Mouse (Mus musculus) gastrocnemius, postnatal 14 days (tissue): ENCODE measurements around the gene Pramef12. TPM values are rescaled to one million over a fixed set of nuclear protein-coding genes. Genes with fewer than 3 reads are reported as not detected.
"Not testable (repeated sequence)": the region's sequence is repeated elsewhere in the genome, so short reads cannot be mapped to it uniquely, and the experiment has no call there.

Source experiments
- DNase-seq: peaks from one replicate; pipeline ENCODE4 v3.0.0; 2021; ENCODE audit warnings: mixed read lengths
- intact Hi-C: fragments of 180-260 bp; cut with DNase I; formaldehyde crosslinking; loops from one replicate; pipeline ENCODE4 v1.15.1; 2025; ENCODE audit warnings: low total_unique reads
- long read RNA-seq, 2 experiments: library from polyadenylated mRNA; stranded (forward); transcript quantifications; one replicate each; pipeline ENCODE4 v2.0.0; 2021
- total RNA-seq, 2 experiments: library from RNA; stranded (reverse); gene quantifications; 2 replicates each; pipeline ENCODE4 v1.2.3; 2021

The Pramef12 gene
- under 1 TPM in 1 of 2 experiments, not detected in 1; 0.14 TPM for total RNA-seq
- long read RNA-seq, experiment 1, result 0 reads
- long read RNA-seq, experiment 2, result 0 reads

GRCm38 (mm10) chr4:144408290-144408689 lies at the start of gene Pramef12:
Gene Pramef12, minus strand, starts transcription at chr4:144408464.
- no peak for DNase-seq
- intact Hi-C loops, result no loop called here

GRCm38 (mm10) chr4:144453217-144453616 lies 45.0 kb upstream of the Pramef12 start, which contains the start of gene Gm9944:
Gene Gm9944, minus strand, starts transcription at chr4:144453317.
- DNase-seq, result no peak
- intact Hi-C loops, result no loop called here

GRCm38 (mm10) chr4:144448546-144448945 lies 40.3 kb upstream of the Pramef12 start:
- intact Hi-C loops, result no loop called here
- no peak for DNase-seq

- intact Hi-C loops, result no loop called here
- no peak for DNase-seq
These were observed 33.3 kb upstream of the Pramef12 start for GRCm38 (mm10) chr4:144441582-144441981.

- intact Hi-C loops, result no loop called here
- DNase-seq, result no peak
These were observed 32.8 kb upstream of the Pramef12 start for GRCm38 (mm10) chr4:144441095-144441494.

GRCm38 (mm10) chr4:144438672-144439071 lies 30.4 kb upstream of the Pramef12 start, which contains the start of gene 1700012P22Rik:
Gene 1700012P22Rik, minus strand, starts transcription at chr4:144438772.
- intact Hi-C loops, result no loop called here
- no peak for DNase-seq

GRCm38 (mm10) chr4:144433216-144433615 lies 25.0 kb upstream of the Pramef12 start:
- intact Hi-C loops, result no loop called here
- no peak for DNase-seq

- intact Hi-C loops, result no loop called here
- DNase-seq, result no peak
These were observed 22.5 kb upstream of the Pramef12 start for GRCm38 (mm10) chr4:144430723-144431122.

GRCm38 (mm10) chr4:144428868-144429267 lies 20.6 kb upstream of the Pramef12 start:
- no peak for DNase-seq
- intact Hi-C loops, result no loop called here

GRCm38 (mm10) chr4:144424590-144424989 lies 16.3 kb upstream of the Pramef12 start:
- intact Hi-C loops, result no loop called here
- DNase-seq, result no peak

- intact Hi-C loops, result no loop called here
- DNase-seq, result no peak
These were observed 12.4 kb upstream of the Pramef12 start for GRCm38 (mm10) chr4:144420644-144421043.

- intact Hi-C loops, result no loop called here
- DNase-seq, result no peak
These were observed 2.0 kb downstream of the Pramef12 start for GRCm38 (mm10) chr4:144406261-144406660.

GRCm38 (mm10) chr4:144404456-144405086 lies 3.7 kb downstream of the Pramef12 start:
- peak; percentile 34 for DNase-seq
- intact Hi-C loops, result no loop called here

- intact Hi-C loops, result no loop called here
- DNase-seq, result no peak
These were observed 5.6 kb downstream of the Pramef12 start for GRCm38 (mm10) chr4:144402712-144403111.

- intact Hi-C loops, result no loop called here
- DNase-seq, result no peak
These were observed 11.9 kb downstream of the Pramef12 start for GRCm38 (mm10) chr4:144396316-144396715.

- no peak for DNase-seq
- intact Hi-C loops, result no loop called here
These were observed 30.4 kb downstream of the Pramef12 start, which contains the start of gene Pramef20 for GRCm38 (mm10) chr4:144377911-144378310. Gene Pramef20, minus strand, starts transcription at chr4:144377933.

GRCm38 (mm10) chr4:144357642-144358041 lies 50.6 kb downstream of the Pramef12 start, which contains the start of gene Gm13119:
Gene Gm13119, plus strand, starts transcription at chr4:144357942.
- DNase-seq, intact Hi-C loops: not testable (repeated sequence)
